Mouse (Mus musculus) frontal cortex, postnatal 25 days (tissue): Measurements from ENCODE around the gene Met.

Experiments
- DNase-seq, 2 experiments: peaks; one replicate each; pipeline ENCODE4 v3.0.0; 2022; ENCODE audit warnings: low spot score in 2 of 2

Met gene

DNA sequence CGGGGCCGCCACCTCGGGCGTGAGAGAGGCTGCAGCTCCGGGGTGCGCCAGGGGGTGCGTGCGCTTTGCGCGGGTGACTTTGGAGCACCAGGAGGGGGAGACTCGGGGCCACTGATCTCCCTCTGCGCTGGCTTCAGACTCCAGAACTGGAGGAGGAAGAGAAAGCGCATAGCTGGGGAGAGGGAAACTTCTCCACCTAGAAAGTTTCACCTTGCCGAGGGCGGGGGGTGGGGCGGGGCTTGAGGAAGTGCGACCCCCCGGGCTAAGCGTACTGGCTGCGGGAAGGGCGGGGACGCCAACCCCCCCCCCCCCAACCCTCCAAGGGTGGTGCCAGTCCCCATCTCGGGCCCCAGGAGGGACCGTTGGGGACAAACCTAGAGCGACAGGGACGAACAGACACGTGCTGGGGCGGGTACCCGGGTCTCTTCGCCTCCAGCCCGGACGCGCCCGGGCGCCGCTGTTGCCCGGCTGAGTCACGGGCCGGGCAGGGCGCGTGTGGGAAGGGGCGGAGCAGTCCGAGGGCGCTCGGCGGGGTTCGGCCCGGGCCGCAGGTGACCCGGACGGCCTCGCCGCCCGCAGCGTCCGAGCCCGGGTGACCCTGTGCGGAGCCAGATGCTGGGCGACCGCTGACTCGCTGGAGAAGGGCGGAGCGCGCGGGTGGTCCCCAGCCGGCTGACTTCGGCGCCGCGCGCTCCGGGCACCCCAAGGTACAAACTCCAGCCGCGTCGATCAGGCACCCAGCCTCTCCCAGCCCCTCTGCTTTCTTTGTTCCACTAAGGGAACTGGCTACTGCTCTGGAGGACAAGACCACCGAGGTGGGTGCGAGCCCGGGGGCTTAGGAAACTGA lies at the start of gene Met:
TSS of gene Met (plus strand) at position 367 of the 847 bp plus-strand sequence.
- no peak for DNase-seq

DNA sequence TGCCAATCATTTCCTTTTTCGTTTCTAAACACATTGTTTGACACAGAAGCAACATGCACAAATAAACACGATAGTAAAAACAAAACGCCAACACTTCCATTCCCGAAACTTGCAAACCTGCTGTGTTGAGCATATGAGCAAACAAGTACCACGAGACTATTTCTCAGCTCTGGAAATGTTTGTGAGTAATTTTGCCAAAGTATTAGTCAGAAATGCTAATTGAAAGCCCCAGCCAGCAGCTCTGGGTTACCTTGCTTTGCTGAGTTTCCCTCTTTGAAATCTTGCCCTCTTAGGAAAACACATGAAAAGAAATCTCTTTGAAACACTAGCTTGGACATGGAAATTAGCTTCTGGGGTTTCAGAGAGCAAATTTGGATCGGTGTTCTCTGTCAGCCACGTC lies 45.4 kb upstream of the Met start:
- DNase-seq, result no peak

DNA sequence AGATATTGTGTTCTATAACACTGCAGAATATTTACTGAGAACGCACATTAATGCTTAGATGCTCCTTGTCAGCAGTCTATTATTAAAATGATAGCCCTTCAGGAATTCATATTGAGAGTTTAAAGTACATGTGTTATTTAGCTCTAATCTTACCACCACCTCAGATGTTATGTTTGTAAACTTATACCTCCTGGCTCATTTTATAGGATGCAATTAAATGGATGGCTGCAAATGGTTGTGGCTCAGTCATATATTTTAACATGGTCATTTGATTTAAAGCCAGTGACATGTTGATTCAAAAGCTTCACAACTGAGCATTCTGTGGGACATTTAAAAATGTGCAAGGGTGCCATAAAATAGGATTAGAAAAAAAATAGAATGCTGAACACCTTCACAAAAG lies 41.2 kb upstream of the Met start:
- no peak for DNase-seq

DNA sequence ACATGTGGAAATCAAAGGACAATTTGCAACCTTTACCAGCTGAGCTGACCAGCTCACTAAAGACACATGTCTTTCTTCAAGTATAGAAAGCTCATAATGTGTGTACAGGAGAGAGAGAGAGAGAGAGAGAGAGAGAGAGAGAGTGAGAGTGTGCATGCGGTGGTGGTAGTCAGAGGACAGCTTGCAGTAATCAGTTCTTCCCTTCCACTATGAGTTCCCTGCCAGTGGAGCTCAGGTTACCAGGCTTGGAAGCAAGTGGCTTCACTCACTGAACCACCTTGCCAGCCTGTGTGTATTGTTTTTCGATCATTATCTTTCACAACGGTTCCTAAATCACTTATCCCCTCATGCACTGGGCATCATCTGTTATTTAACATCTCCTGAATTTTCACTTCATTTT lies 34.6 kb upstream of the Met start:
- DNase-seq, result no peak

GRCm38 (mm10) chr6:17429611-17430010 lies 34.0 kb upstream of the Met start:
- DNase-seq, result no peak

GRCm38 (mm10) chr6:17443311-17443710 lies 20.3 kb upstream of the Met start:
- DNase-seq, result no peak

DNA sequence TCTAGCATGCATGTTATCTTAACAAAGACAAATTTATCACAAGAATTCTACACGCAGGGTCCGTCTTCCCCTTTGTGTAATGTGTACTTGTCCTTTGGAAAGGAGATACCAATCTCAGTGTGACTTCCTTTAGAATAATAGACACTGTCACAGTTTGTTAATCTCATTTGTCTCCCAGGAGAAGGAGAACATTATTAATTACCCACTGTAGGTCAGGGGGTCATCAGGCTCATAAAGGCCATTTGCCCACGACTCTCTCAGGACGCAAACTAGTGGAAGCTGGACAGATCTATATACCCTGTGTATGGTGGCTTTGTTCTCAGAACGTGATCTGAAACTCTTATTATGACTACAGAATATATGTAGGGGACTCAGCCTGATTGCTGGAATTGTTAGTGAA lies 12.3 kb upstream of the Met start:
- DNase-seq, result no peak

DNA sequence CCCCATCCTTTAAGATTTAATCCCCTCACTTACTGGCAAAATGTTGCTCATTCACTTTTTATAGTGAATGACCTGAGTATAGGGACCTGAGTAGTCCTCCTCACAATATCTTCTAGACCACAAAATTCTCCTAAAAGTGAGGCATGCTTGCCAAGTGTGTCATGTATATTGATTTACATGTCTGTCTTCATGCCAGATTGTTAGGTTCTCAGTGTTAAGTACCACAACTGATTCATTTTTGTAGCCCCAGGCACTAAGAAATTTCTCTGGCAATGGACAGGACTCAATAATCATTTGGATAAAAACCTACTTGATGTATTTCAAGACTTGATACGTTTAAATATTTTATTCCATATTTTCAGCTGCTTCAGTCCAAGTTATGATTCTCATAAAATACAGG lies 8.5 kb upstream of the Met start:
- no peak for DNase-seq

- no peak for DNase-seq
Observed at GRCm38 (mm10) chr6:17459561-17459960, 4.0 kb upstream of the Met start.

DNA sequence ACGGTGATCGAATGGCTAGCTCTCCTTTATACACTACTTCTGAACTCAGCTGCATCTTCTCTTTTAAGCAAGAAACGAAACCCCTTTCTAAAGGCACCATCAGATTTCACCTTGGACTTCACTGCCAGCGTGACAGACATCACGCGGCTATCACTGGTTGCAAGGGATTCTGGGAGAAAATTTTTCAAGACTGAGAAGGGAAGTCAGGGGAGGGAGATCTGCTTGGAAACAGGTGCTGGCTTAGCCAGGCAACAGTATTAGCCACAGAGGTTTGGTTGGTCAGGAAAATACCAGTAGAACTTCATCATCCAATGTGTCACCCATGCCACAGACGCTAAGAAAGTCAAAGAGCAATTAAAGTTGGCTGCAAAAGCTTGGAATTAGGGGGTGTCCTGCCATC lies 2.2 kb upstream of the Met start:
- no peak for DNase-seq

GRCm38 (mm10) chr6:17464281-17465025 lies 853 bp downstream of the Met start:
- DNase-seq, result no peak

DNA sequence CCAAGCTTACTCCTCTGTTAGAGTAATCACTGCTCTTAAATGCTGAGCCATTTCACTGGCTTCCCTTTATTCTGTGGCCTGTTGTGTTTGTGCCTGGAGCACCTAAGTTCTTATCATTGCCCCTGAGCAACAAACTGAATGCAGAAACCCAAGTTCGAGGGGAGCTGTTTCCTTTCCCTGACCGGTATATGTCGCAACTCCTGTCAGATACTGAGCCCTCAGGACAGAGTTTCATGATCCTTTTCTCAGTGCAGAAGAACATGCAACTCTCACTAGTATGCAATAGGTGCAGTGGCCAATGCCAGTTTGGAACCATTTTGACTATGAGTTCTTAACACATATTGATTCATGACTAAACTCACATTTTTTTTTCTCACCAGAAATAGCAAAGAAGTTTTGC lies 2.9 kb downstream of the Met start:
- DNase-seq, result no peak

DNA sequence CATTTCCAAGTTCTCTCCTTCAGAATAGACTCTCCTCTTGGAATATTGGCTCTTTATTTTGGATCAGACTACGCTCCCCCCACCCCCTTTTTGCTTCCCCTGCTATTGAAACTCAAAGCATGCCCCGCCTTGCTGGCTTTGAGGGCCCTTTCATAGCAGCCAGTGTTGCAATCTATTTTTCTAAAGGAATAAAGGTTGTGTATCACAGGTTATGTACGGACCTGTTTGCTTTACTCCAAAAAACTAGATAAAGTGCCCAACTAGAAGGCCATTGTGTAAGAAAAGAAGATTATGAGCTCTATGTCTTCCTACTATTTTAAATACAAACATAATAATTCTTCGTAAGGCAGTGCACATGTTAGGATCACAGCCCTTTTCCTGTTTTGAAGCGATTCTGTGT lies 5.4 kb downstream of the Met start:
- DNase-seq, result no peak

DNA sequence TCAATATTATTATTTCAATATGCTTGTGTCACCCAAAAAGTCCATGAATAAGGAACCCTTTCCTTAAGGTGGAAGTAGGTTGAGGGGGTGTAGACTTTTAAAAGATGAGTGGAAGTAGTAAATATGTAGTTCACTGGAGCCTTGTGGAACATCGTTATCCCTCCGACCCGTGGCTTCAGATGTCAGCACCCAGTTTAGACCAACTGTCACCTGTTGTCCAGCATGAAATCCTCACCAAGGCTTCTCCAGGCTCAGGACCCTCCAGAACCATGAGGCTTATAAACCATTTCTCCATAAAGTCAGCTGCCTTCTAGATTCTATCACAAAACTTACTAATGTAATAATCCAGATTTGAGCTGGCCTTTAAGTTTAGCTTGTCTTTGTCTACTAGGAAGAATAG lies 9.5 kb downstream of the Met start:
- DNase-seq, result no peak

DNA sequence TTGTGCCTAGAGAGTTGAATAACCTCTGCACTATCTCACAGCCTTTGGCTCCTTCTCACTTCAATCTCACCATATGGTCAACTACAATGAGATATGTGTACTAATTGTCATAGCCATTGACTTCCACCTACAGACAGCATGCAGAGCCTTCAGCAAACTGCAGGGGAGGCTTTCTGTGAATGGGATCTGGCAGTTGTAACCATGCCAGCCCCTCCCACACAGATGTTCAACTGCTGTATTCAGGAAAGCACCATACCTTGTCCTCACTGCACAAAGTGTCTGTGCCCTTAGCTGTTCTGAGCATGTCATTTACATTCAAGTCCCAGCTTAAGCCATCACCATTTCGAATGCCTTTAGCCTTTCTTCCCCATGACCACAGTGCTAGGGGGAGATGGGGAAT lies 14.2 kb downstream of the Met start:
- DNase-seq, result no peak

DNA sequence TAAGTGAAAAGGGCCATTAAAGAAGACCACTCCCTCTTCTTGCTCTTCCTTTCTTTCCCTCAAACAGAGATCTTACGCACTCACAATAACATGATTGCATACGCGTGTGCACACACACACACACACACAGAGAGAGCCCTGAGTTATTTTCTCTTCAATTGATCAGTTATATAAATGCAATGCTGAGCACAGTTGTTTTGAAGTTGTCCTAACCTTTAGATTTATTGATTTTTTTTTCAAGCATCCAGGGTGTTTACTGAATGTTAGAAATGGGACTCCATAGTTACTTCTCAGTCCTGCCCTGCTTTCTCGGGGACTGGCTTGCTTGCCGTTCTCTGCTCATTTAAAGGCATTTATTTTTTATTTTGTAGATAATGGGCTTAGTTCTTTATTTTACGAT lies 14.7 kb downstream of the Met start:
- DNase-seq, result no peak

DNA sequence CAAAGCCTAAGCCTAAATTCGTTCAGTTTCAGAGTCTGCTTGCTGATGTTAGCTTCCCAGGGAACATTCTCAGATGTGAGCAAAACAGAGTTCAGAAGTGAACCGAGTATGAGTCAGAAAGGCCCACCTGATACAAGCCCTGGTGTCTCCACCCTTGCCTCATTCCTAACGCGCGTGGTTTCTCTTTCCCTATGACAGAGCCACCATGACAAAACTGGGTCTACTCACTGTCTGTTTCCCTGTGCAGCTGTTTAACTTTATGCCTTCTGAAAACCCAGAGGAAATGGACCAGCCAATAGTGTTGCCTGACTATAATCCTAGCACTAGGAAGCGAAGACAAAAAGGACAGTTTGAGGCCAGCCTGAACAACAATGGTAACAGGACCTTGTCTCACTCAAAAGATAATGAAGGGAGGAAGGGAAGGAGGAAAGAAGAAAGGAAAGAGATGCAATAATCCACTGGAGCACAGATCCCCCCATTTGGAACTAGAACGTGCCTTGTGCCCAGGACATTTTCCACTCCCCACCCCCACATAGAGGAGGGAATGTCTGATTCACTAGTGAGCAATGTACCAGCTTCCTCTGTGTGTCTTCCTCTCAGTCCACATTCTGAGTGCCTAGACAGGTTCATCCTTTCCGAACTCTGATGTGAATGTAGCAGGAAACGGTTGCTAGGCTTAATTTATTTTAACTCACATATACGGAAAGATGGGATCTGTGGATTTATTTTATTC lies 15.4 kb downstream of the Met start:
- no peak for DNase-seq

DNA sequence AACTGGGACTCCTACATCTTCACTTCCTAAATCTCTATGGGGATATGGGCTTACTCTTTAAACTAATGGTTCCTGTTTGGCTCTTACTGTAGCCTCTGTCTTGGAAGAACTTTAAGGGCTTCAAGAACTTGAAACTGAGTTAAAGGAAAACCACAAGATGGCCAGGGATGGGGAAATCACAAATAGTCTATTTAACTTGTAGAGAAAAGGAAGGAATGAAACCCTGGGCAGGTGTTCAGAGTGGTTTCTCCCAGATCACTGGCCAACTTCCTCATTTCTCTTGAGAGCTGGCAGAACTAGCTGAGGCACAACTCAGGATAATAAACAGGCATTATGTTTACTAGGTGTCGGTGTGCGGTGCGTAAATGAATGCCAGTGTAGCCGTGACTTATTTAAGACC lies 17.5 kb downstream of the Met start:
- DNase-seq, result no peak

DNA sequence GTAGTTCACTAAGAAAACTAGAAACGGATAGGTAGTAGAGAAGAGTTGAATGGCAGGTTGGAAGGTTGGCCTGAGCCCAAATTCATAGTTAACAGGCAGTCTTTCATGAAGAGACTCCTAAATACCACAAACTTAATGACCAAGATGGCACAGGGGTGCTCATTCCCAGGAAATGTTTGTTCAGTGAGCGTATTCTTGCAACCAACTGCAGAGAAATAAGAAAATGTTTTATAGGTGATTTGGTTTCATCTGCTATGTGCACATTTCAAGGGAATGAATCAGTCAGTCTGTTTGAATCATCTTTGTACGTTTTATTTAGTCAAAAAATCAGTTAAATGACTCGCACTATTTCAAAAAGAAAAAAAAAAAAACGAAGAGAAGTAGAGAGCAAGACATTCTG lies 21.6 kb downstream of the Met start:
- no peak for DNase-seq

DNA sequence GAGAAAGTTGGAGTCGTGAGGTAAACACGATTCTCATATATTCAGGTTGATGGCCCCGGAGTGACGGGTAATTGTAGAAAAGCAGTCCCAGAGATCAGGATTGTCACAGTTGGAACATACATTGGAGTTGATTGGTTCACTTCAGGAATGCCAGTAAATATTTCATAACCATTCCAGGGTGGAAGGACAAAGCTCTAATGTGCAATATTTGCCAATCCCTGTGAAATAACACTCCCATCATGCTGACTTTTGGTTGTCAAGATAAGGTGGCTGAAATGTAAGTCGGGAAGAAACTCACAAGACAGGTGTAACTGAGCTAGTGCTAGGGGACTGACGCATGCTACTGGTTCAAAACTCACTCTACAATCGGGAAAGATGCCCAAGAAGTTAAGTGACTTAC lies 22.2 kb downstream of the Met start:
- DNase-seq, result no peak

GRCm38 (mm10) chr6:17488291-17488817 lies 24.8 kb downstream of the Met start:
- no peak for DNase-seq

DNA sequence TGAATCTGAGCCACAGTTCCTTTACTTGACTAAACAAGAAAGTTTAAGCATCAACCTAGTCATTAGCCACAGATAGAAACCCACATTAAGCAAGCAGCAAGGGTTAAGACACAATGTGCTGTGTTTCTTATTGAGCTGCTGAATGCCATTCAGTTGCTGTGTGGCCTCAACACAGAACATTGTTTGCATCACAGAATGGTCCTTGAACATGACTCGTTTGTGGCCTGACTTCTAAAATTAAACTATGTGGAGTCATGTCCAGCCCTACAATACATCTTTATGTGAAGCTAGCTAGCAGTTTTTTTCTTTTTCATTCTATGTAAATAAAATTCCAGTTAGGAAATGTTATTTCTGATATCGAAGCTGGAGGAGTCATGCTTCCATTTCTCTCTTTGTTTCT lies 27.2 kb downstream of the Met start:
- no peak for DNase-seq
